Mouse (Mus musculus): Measurements from ENCODE around the gene Gm13212.
"Not testable (repeated sequence)": the region's sequence is repeated elsewhere in the genome, so short reads cannot be mapped to it uniquely, and the experiment has no call there.

GRCm38 (mm10) chr4:145545106-145545505, 39.9 kb upstream of the Gm13212 start:
- TF ChIP-seq POLR2A (IDR thresholded peaks at IDR 0.05; ENCODE audit: low read depth, low read length); CTCF (conservative IDR thresholded peaks at IDR 0.05; ENCODE audit: insufficient read depth, insufficient read length, low read depth, low read length): not testable (repeated sequence)

Measured in kidney, adult 2 months (tissue).